Mouse (Mus musculus) layer of hippocampus, adult 2 months (tissue): ENCODE measurements at regions not wholly inside any gene's neighbourhood (a gene's known extent, or its start where the extent isn't known, plus 50 kb on each side); places are given as distances from the start of the nearest gene placed in this dataset.

Source experiments
- DNase-seq, 2 experiments: peaks; one replicate each; pipeline ENCODE4 v3.0.0; 2022; ENCODE audit warnings: low spot score in 2 of 2
- H3K27ac ChIP-seq: fragments of 200-600 bp; 2 replicates; pipeline ENCODE4 v1.8.1; 2022
- H3K4me3 ChIP-seq: fragments of 200-600 bp; 2 replicates; pipeline ENCODE4 v1.8.1; 2022; ENCODE audit warnings: mild to moderate bottlenecking
- CTCF ChIP-seq: fragments of 200-600 bp; conservative IDR thresholded peaks from 2 replicates; pipeline ENCODE4 v1.8.1; 2022; ENCODE audit warnings: antibody characterized with exemption, mild to moderate bottlenecking, moderate library complexity

DNA sequence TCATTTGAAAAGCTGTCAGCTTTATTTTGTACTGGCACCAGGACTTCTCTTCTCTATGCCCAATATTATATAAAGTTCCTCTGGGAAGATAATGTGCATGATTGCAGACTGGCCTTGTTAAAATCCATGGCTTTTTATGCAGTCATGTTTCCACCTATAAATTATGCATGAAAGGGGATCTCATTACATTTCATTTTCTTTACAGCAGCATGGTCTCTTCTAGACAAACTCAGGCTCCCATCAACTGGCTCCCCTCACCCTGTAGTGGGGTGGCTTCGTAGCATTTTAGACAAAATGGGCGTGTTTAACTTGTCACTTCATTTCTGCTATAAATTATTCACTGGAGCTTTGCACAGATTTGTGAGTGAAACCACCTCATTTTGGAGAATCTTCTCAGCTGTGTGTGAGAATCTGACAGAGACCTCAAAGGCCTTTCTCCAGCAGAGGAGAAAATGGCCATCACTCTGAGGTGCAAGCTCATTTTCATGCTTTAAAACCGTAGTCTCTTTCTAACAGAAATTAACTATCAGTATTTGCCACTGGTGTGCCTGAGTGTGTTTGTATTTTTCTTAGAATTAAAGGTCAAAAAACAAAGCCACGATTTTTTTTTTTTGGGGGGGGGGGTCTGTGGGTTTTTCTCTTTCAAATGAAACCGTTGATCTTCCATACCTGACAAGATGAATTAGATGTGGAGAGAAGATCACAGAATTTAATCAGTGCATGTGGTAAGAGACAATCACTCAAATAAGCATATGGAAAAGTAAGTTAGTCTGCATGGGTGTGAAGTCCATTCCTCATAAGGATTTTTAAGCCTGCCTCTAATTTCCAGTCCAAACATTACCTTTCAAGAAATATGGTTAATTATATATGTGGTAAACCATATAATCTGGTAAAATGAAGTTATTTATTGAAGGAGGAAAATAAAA, 111.4 kb upstream of the 1700008P02Rik start:
- no peak overlapping the region for H3K27ac ChIP-seq
- DNase-seq, result no peak
- no peak for TF ChIP-seq CTCF
- no peak overlapping the region for H3K4me3 ChIP-seq

DNA sequence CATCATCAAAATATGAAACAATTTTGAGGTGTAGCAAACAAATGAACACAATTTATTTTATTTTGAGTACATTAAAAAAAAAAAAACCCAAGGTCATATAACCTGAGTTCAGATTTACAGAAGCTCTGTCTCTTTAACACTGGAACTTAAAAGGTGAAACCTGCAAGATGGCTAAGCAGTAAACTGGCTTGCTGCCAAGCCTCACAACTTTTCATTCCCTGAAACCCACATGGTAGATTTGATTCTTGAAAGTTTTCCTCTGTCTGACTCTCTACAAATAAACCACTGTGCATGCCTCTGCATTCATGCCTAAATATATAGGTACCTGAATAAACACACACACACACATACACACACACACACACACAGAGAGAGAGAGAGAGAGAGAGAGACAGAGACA, 109.8 kb upstream of the 1700008P02Rik start:
- DNase-seq, result no peak
- H3K27ac ChIP-seq, result no peak overlapping the region
- H3K4me3 ChIP-seq, result no peak overlapping the region
- no peak for TF ChIP-seq CTCF

GRCm38 (mm10) chr3:6683679-6684078, 63.4 kb upstream of the 1700008P02Rik start:
- no peak for DNase-seq
- Histone ChIP-seq H3K4me3 (no peak overlapping the region), H3K27ac (no peak overlapping the region)
- no peak for TF ChIP-seq CTCF

- Histone ChIP-seq H3K27ac (no peak overlapping the region), H3K4me3 (no peak overlapping the region)
- TF ChIP-seq CTCF, result no peak
- DNase-seq, result no peak
Observed at GRCm38 (mm10) chr3:6681411-6681810, 61.2 kb upstream of the 1700008P02Rik start.

DNA sequence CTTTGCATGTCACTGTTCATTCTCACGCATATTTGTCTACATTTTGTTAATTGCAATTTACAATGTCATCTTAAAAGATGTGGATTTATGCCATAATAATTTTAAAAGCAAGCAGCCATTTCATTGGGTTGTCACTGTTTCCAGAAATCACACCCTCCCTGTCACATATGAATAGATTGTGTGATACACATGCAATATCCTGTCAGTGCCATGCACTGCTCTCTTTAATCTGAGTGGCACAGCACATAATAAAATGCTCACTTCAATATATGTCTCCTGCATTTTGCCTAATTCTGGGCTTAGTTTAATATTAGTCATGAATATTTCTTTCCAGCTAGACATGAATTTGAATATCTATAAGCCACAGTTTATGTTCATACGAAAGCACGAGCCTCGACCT, 56.1 kb upstream of the 1700008P02Rik start:
- H3K27ac ChIP-seq, result no peak overlapping the region
- DNase-seq, result no peak
- H3K4me3 ChIP-seq, result no peak overlapping the region
- no peak for TF ChIP-seq CTCF

GRCm38 (mm10) chr3:6675354-6675753, 55.1 kb upstream of the 1700008P02Rik start:
- Histone ChIP-seq H3K4me3 (no peak overlapping the region), H3K27ac (no peak overlapping the region)
- peak; percentile 53 for TF ChIP-seq CTCF
- no peak for DNase-seq
